Mouse (Mus musculus): ENCODE results near the gene Rere.
"Not testable (repeated sequence)": the region's sequence is repeated elsewhere in the genome, so short reads cannot be mapped to it uniquely, and the experiment has no call there.

Gene Rere

GRCm38 (mm10) chr4:150544231-150544630 lies 262.8 kb downstream of the Rere start:
- CTCF ChIA-PET, result interaction anchor here (1.0 to 1.2 kb wide), 2 partner anchors 14 to 26 kb away, joined by 3 to 4 read pairs; no protein-coding TSS in a partner anchor

- CTCF ChIA-PET, result interaction anchor here (1.2 kb wide), 1 partner anchor 14 kb away, joined by 4 read pairs; no protein-coding TSS in a partner anchor
Measured at GRCm38 (mm10) chr4:150544652-150545258, 263.3 kb downstream of the Rere start.

GRCm38 (mm10) chr4:150545775-150546174 lies 264.3 kb downstream of the Rere start:
- CTCF ChIA-PET, result no interaction called here

- CTCF ChIA-PET, result not testable (repeated sequence)
Measured at GRCm38 (mm10) chr4:150546296-150546695, 264.9 kb downstream of the Rere start.

- CTCF ChIA-PET, result interaction anchor here (0.6 kb wide), 1 partner anchor 65 kb away, joined by 7 read pairs; no protein-coding TSS in a partner anchor
Measured at GRCm38 (mm10) chr4:150549393-150549792, 267.9 kb downstream of the Rere start.

GRCm38 (mm10) chr4:150549989-150550716 lies 268.7 kb downstream of the Rere start:
- CTCF ChIA-PET, result no interaction called here

GRCm38 (mm10) chr4:150551390-150551789 lies 269.9 kb downstream of the Rere start:
- CTCF ChIA-PET, result no interaction called here

GRCm38 (mm10) chr4:150552751-150553600 lies 271.5 kb downstream of the Rere start:
- CTCF ChIA-PET, result interaction anchor here (0.7 kb wide), 1 partner anchor 12 kb away, joined by 7 read pairs; no protein-coding TSS in a partner anchor

- CTCF ChIA-PET, result no interaction called here
Measured at GRCm38 (mm10) chr4:150555783-150556182, 274.3 kb downstream of the Rere start.

- CTCF ChIA-PET, result no interaction called here
Measured at GRCm38 (mm10) chr4:150556382-150557221, 275.2 kb downstream of the Rere start.

GRCm38 (mm10) chr4:150557289-150557688 lies 275.8 kb downstream of the Rere start:
- CTCF ChIA-PET, result interaction anchor here (0.8 to 1.0 kb wide), 2 partner anchors 9 to 55 kb away, joined by 3 read pairs; no protein-coding TSS in a partner anchor

- CTCF ChIA-PET, result interaction anchor here (0.8 to 1.4 kb wide), 4 partner anchors 8 to 54 kb away, joined by 3 to 4 read pairs (median 4); no protein-coding TSS in a partner anchor
Measured at GRCm38 (mm10) chr4:150557976-150558375, 276.5 kb downstream of the Rere start.

GRCm38 (mm10) chr4:150559514-150559913 lies 278.1 kb downstream of the Rere start:
- CTCF ChIA-PET, result interaction anchor here (0.6 to 0.8 kb wide), 2 partner anchors 10 to 264 kb away, joined by 3 to 4 read pairs; no protein-coding TSS in a partner anchor

GRCm38 (mm10) chr4:150563281-150563680 lies 281.8 kb downstream of the Rere start:
- CTCF ChIA-PET, result no interaction called here

GRCm38 (mm10) chr4:150566193-150566592 lies 284.7 kb downstream of the Rere start:
- CTCF ChIA-PET, result interaction anchor here (1.1 kb wide), 1 partner anchor 8 kb away, joined by 3 read pairs; no protein-coding TSS in a partner anchor

- CTCF ChIA-PET, result interaction anchor here (1.1 kb wide), 1 partner anchor 10 kb away, joined by 4 read pairs; no protein-coding TSS in a partner anchor
Measured at GRCm38 (mm10) chr4:150568318-150569134, 287.1 kb downstream of the Rere start.

GRCm38 (mm10) chr4:150569135-150569833 lies 287.8 kb downstream of the Rere start:
- CTCF ChIA-PET, result interaction anchor here (0.8 to 1.2 kb wide), 3 partner anchors 9 to 23 kb away, joined by 3 to 15 read pairs (median 4); no protein-coding TSS in a partner anchor

- CTCF ChIA-PET, result interaction anchor here (0.8 to 1.2 kb wide), 3 partner anchors 10 to 26 kb away, joined by 3 to 15 read pairs (median 3); no protein-coding TSS in a partner anchor
Measured at GRCm38 (mm10) chr4:150569834-150570571, 288.6 kb downstream of the Rere start.
